Mouse (Mus musculus) liver, embryonic 13.5 days (tissue): ENCODE measurements around the gene 4833420G17Rik. TPM values are rescaled to one million over a fixed set of nuclear protein-coding genes. Genes with fewer than 3 reads are reported as not detected.

Experiments
- ATAC-seq: fragments of 200-750 bp; cut with Nextera tagmentation; 2 replicates; pipeline ENCODE4 v1.8.0; 2017; ENCODE audit warnings: low read depth, mild to moderate bottlenecking, moderate number of reproducible peaks, moderate library complexity
- DNase-seq: peaks from one replicate; pipeline ENCODE4 v3.0.0; 2022
- H3K27ac ChIP-seq: fragments of 300-500 bp; sonication (generic); 2 replicates; pipeline ENCODE4 v1.5.1; 2015; ENCODE audit warnings: moderate library complexity, mild to moderate bottlenecking, inconsistent platforms
- H3K27me3 ChIP-seq: fragments of 300-500 bp; sonication (generic); 2 replicates; pipeline ENCODE4 v1.6.1; 2015; ENCODE audit warnings: mild to moderate bottlenecking, inconsistent platforms
- H3K36me3 ChIP-seq: fragments of 300-500 bp; sonication (generic); 2 replicates; pipeline ENCODE4 v1.6.1; 2015; ENCODE audit warnings: mild to moderate bottlenecking, inconsistent platforms
- H3K4me1 ChIP-seq: fragments of 300-500 bp; sonication (generic); replicated peaks from 2 replicates; pipeline ENCODE4 v1.6.1; 2015; ENCODE audit warnings: inconsistent platforms
- H3K4me2 ChIP-seq: fragments of 300-500 bp; sonication (generic); 2 replicates; pipeline ENCODE4 v1.6.1; 2015; ENCODE audit warnings: inconsistent platforms, mild to moderate bottlenecking, moderate library complexity
- H3K4me3 ChIP-seq: fragments of 300-500 bp; sonication (generic); replicated peaks from 2 replicates; pipeline ENCODE4 v1.5.1; 2015; ENCODE audit warnings: mild to moderate bottlenecking, inconsistent platforms
- H3K9ac ChIP-seq: fragments of 300-500 bp; sonication (generic); 2 replicates; pipeline ENCODE4 v1.6.1; 2015; ENCODE audit warnings: mild to moderate bottlenecking, inconsistent platforms
- H3K9me3 ChIP-seq: fragments of 300-500 bp; sonication (generic); replicated peaks from 2 replicates; pipeline ENCODE4 v1.6.1; 2016; ENCODE audit warnings: inconsistent platforms
- WGBS: fragments of 180-500 bp; shearing (Covaris S2); methylation state at CpG from one replicate; pipeline ENCODE4 v1.1.7; 2015; ENCODE audit not compliant: insufficient replicate concordance; 5-methylcytosine and 5-hydroxymethylcytosine counted together
- polyA plus RNA-seq: library from polyadenylated mRNA; unstranded; fragments of >200 nt; fragmentation: Nextera tagmentation; extraction: Ambion mirVana; gene quantifications from 2 replicates; pipeline ENCODE4 v1.2.1, GENCODE M21; 2015

Gene 4833420G17Rik
- polyA plus RNA-seq, result 20.4 and 23.6 TPM in 2 replicates

DNA sequence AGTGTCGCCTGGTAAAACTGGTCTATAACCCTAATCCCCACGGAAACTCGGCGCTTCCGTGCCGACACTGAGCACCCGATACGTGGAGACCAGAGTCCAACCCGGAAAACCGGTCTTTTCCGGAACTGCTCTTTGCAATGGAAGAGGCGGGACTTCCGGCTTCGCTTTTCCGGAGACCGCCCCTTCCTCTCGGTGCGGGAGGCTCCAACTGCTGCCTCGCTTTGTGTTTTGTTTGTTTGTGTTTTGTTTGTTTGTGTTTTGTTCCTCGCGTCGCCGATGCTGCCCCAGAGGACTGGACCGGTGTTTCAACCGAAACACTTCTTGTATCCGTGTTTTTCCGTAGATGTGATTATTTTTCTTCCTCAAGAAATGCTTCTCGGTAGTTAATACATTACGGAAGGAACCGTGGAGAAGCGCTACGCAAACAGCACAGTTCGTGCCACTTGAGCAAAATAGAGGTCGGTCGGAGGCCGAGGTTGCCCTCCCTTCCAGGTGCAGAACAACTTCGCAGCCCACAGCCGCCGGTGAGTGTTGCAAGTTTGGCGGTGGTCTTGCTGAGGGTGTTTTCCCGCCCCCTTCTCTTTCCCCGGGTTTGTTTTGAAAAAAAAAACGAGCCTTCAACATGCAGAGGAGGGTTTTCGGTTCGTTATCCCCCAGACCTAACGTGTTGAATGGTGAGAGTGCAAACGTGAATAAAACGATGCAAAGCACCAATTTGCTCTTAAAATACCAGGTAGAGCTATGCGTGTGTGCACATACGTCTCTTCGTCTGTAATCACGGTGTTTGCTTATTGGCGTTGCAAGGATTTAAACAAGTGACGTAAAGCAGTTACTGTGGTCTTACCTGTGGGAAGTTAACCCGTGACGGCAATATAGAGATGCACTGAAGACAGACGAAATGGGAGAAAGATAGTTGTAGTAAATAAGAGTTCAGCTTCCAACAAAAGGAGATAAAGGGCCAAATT, at the start of gene 4833420G17Rik:
TSS of gene 4833420G17Rik (plus strand) at position 173 of the 965 bp plus-strand sequence.
- Histone ChIP-seq H3K27me3 (no peaks in the 10 kb centered on the region), H3K36me3 (peaks cover 30% of the 10 kb centered on the region), H3K27ac (peak within 1 kb of the TSS; percentile 79), H3K4me3 (peak within 1 kb of the TSS; percentile 78), H3K9ac (peak within 1 kb of the TSS; percentile 83), H3K4me2 (peak within 1 kb of the TSS; percentile 76), H3K4me1 (peaks cover 21% of the 10 kb centered on the region), H3K9me3 (no peaks in the 10 kb centered on the region)
- ATAC-seq (peak; percentile 99), DNase-seq (peak; percentile 85)
- WGBS, result 6% methylated on average over 57 of the region's 57 CpGs

DNA sequence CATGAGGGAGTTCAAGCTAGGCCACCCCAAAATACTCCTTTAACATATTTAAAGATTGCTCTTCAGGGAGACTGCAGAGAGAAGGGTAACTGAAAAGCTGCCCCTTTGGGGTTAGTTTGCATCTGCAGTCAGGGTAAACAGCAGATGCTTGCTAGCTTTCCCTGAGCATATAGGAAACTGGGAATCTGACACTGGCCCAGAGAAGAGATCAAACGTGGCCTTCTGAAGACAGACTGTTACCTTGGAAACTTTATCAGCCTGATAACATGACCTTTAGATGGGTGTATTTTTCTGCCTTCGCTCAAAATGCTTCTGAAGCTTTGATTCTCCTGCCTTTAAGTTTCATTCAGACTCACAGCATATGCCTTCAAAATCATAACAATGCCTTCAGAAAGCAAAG, 49.5 kb upstream of the 4833420G17Rik start:
- 30% methylated on average over 2 of the region's 2 CpGs for WGBS
- ATAC-seq, result no peak

GRCm38 (mm10) chr13:119418479-119418878, 44.1 kb upstream of the 4833420G17Rik start:
- no peak overlapping the region for H3K27ac ChIP-seq
- DNase-seq (no peak), ATAC-seq (no peak)
- H3K9ac ChIP-seq, result no peak overlapping the region
- no peaks in the 10 kb centered on the region for H3K27me3 ChIP-seq
- no peak overlapping the region for H3K4me2 ChIP-seq
- H3K4me3 ChIP-seq, result no peak overlapping the region
- no peaks in the 10 kb centered on the region for H3K36me3 ChIP-seq
- H3K4me1 ChIP-seq, result no peaks in the 10 kb centered on the region
- no peaks in the 10 kb centered on the region for H3K9me3 ChIP-seq
- WGBS, result 57% methylated on average over 3 of the region's 3 CpGs

More for the DNA sequence above, 49.5 kb upstream of the 4833420G17Rik start:
- Histone ChIP-seq H3K9ac (no peak overlapping the region), H3K9me3 (no peaks in the 10 kb centered on the region), H3K27me3 (no peaks in the 10 kb centered on the region), H3K27ac (no peak overlapping the region), H3K36me3 (no peaks in the 10 kb centered on the region), H3K4me3 (no peak overlapping the region), H3K4me1 (peaks cover 11% of the 10 kb centered on the region), H3K4me2 (no peak overlapping the region)
- no peak for DNase-seq

DNA sequence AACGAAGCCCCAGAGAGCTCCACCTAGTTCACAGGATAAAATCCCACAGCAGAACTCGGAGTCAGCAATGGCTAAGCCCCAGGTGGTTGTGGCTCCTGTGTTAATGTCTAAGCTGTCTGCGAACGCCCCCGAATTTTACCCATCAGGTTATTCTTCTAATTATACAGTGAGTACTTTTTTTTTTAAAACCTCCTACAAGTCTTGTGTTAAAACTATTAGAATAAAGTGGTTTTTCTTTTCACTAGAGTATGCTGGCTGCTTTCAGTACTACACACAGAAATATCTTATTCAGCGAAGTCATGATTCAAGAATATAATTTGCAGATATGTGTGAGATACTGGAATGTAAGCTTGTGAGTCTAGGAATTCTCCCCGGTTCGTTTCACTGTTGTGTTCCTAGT, 32.4 kb upstream of the 4833420G17Rik start:
- Histone ChIP-seq H3K9me3 (no peaks in the 10 kb centered on the region), H3K4me1 (peaks cover 17% of the 10 kb centered on the region), H3K27ac (no peak overlapping the region), H3K27me3 (no peaks in the 10 kb centered on the region), H3K9ac (peak overlapping the region; percentile 97), H3K4me2 (peak overlapping the region; percentile 95), H3K36me3 (peaks cover 8% of the 10 kb centered on the region; the same call in 1 of the 2 replicates), H3K4me3 (peak overlapping the region; percentile 94)
- ATAC-seq (no peak), DNase-seq (no peak)
- 34% methylated on average over 8 of the region's 8 CpGs for WGBS

DNA sequence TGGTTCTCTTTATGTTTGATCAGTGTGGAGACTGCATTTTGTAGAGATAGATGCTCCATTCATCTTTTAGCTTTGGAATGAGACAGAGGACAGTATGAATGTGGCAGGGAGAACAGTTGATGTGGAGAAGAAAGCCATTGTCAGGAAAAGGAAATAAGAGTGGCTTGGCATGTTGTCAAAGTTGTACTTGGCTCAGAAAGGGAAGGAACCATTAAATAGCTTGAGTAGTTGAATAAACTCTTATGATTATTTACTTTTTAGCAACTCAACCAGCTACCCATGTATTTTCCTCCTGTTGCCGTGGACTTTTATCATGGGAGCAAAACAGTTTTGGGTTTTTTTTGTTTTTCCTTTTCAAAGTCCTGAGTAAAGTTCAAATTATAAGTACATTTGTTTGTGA, 30.5 kb upstream of the 4833420G17Rik start:
- Histone ChIP-seq H3K27ac (no peak overlapping the region), H3K4me1 (peaks cover 17% of the 10 kb centered on the region), H3K9me3 (no peaks in the 10 kb centered on the region), H3K36me3 (peaks cover 17% of the 10 kb centered on the region), H3K4me2 (no peak overlapping the region), H3K4me3 (no peak overlapping the region), H3K27me3 (no peaks in the 10 kb centered on the region), H3K9ac (no peak overlapping the region)
- WGBS, result 81% methylated on average over 1 of the region's 1 CpGs
- ATAC-seq (no peak), DNase-seq (no peak)

DNA sequence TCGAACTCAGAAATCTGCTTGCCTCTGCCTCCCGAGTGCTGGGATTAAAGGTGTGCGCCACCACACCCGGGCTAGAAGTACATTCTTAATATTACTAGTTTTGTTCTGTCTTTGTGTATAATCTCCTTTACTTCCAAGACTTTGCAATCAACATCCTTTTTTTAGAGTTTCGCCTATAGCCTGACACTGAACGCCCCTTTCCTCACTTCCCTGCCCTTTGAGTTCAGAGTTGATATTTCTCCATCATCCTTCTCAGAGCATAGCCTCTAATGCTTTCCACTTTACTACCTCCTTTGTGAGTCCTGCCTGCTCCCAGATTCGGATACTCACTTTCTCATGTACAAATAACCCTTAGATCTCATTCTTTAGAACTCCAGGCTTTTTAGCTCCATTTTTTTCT, 28.2 kb upstream of the 4833420G17Rik start:
- H3K9me3 ChIP-seq, result no peaks in the 10 kb centered on the region
- H3K27ac ChIP-seq, result no peak overlapping the region
- no peak overlapping the region for H3K4me2 ChIP-seq
- ATAC-seq (no peak), DNase-seq (no peak)
- WGBS, result 78% methylated on average over 7 of the region's 7 CpGs
- H3K36me3 ChIP-seq, result peaks cover 29% of the 10 kb centered on the region
- no peaks in the 10 kb centered on the region for H3K27me3 ChIP-seq
- no peak overlapping the region for H3K9ac ChIP-seq
- no peak overlapping the region for H3K4me3 ChIP-seq
- H3K4me1 ChIP-seq, result peaks cover 17% of the 10 kb centered on the region

- peak; percentile 85 for ATAC-seq
These were observed 20.3 kb upstream of the 4833420G17Rik start for GRCm38 (mm10) chr13:119442244-119442643.

GRCm38 (mm10) chr13:119453563-119453962, 9.0 kb upstream of the 4833420G17Rik start:
- H3K4me2 ChIP-seq, result no peak overlapping the region
- ATAC-seq (no peak), DNase-seq (no peak)
- WGBS, result 78% methylated on average over 4 of the region's 4 CpGs
- no peak overlapping the region for H3K27ac ChIP-seq
- no peaks in the 10 kb centered on the region for H3K4me1 ChIP-seq
- peaks cover 48% of the 10 kb centered on the region for H3K36me3 ChIP-seq
- H3K9me3 ChIP-seq, result no peaks in the 10 kb centered on the region
- no peak overlapping the region for H3K4me3 ChIP-seq
- no peak overlapping the region for H3K9ac ChIP-seq
- H3K27me3 ChIP-seq, result no peaks in the 10 kb centered on the region

More at GRCm38 (mm10) chr13:119442244-119442643, 20.3 kb upstream of the 4833420G17Rik start:
- no peak for DNase-seq
- H3K9ac ChIP-seq, result no peak overlapping the region
- H3K36me3 ChIP-seq, result peaks cover 52% of the 10 kb centered on the region
- H3K27me3 ChIP-seq, result no peaks in the 10 kb centered on the region
- no peak overlapping the region for H3K4me3 ChIP-seq
- H3K4me2 ChIP-seq, result no peak overlapping the region
- no peak overlapping the region for H3K27ac ChIP-seq
- no peaks in the 10 kb centered on the region for H3K9me3 ChIP-seq
- 75% methylated on average over 1 of the region's 1 CpGs for WGBS
- peaks cover 6% of the 10 kb centered on the region for H3K4me1 ChIP-seq

DNA sequence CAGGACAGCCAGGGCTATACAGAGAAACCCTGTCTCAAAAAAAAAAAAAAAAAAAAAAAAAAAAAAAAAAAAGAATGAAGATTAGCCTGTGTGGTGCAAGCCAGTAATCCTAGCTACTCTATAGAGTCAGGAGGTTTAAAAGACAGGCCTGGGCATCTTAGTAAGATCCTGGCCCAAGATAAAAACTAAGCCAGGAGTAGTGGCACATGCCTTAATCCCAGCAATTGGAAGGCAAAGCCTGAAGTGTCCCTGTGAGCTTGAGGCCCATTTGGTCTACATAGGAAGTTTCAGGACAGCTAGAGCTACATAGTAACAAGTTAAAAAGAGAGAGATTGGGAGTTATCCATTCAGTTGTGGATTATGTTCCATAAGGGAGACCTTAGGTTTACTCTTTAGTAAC, 7.5 kb upstream of the 4833420G17Rik start:
- DNase-seq (no peak), ATAC-seq (no peak)
- Histone ChIP-seq H3K4me3 (no peak overlapping the region), H3K9ac (no peak overlapping the region), H3K36me3 (peaks cover 43% of the 10 kb centered on the region), H3K4me2 (no peak overlapping the region), H3K9me3 (no peaks in the 10 kb centered on the region), H3K27me3 (no peaks in the 10 kb centered on the region), H3K27ac (no peak overlapping the region), H3K4me1 (no peaks in the 10 kb centered on the region)

GRCm38 (mm10) chr13:119456342-119456741, 6.2 kb upstream of the 4833420G17Rik start:
- Histone ChIP-seq H3K4me1 (no peaks in the 10 kb centered on the region), H3K4me3 (no peak overlapping the region), H3K4me2 (no peak overlapping the region), H3K36me3 (peaks cover 31% of the 10 kb centered on the region), H3K9ac (no peak overlapping the region), H3K9me3 (no peaks in the 10 kb centered on the region), H3K27ac (no peak overlapping the region), H3K27me3 (no peaks in the 10 kb centered on the region)
- DNase-seq (no peak), ATAC-seq (no peak)
- WGBS, result 83% methylated on average over 7 of the region's 7 CpGs

GRCm38 (mm10) chr13:119461900-119462595, 520 bp upstream of the 4833420G17Rik start:
- Histone ChIP-seq H3K4me2 (peak overlapping the region; percentile 76), H3K9me3 (no peaks in the 10 kb centered on the region), H3K9ac (peak overlapping the region; percentile 83), H3K36me3 (peaks cover 24% of the 10 kb centered on the region), H3K4me3 (peak overlapping the region; percentile 78), H3K4me1 (peaks cover 21% of the 10 kb centered on the region), H3K27ac (peak overlapping the region; percentile 79), H3K27me3 (no peaks in the 10 kb centered on the region)
- ATAC-seq (peak; percentile 75), DNase-seq (no peak)
- 7% methylated on average over 10 of the region's 10 CpGs for WGBS
